ENCODE assay signal across 8 mouse cellular contexts in the genomic region with DNA sequence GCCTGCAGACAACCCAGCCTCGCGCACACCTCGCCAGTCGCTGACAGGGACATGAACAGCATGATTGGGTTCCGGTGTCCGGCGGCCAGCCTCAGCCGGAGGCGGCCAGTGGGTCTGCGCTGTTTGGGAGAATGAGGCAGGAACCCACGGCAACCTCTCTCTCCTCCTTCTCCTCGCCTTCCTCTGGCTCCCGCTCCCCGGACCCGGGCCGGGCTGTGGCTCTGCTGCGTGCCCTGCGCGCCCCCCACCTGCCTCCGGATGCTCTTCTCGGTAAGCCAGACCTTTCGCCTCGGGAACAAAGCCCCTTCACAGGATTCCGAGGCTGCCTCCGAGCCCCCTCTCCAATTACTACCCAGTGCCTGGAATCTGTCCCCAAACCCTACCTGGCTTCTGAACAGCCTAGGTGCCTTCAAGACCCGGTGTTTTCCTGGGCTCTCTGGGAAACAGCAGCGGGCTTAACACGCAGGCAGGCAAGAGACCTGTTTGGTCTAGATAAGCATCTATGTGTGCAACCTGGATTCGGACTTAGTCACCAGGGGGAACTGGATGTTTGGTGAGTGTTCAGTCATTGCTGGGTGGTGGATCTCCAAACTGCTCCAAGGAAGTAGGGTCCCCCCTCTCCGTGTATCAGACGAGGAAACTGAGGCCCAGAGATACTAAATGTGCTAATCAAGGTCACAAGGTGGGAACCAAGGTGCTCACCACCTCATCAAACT. TPM values are rescaled to one million over a fixed set of nuclear protein-coding genes. Genes with fewer than 3 reads are reported as not detected.
DNase-seq lines count a peak whose midpoint lies in the region; ATAC-seq lines count a peak whose summit lies in the region.

No protein-coding gene starts in this region.

- DNase-seq in kidney, postnatal 14 days = peak; percentile 5
- DNase-seq in kidney, postnatal 36 days = no peak
- peak; percentile 17 for DNase-seq in embryo, embryonic 11 days
- DNase-seq in neural tube, embryonic 11.5 days (ENCODE audit: low spot score) = no peak
- DNase-seq in left cerebral cortex, postnatal 10 days (ENCODE audit: extremely low spot score in 1 of 2, low spot score in 2 of 2) = no peak
- no peak for DNase-seq in frontal cortex, postnatal 14 days (ENCODE audit: low spot score in 2 of 2)
- no peak for DNase-seq in lung, postnatal 36 days

- H3K9ac ChIP-seq in hindbrain, embryonic 16.5 days (ENCODE audit: low read depth, low read length) = peak overlapping the region; percentile 82
- peak overlapping the region; percentile 47 for H3K9ac ChIP-seq in neural tube, embryonic 11.5 days (ENCODE audit: low read length)

- H3K27me3 ChIP-seq in hindbrain, embryonic 16.5 days (replicated peaks; ENCODE audit: control insufficient read depth, insufficient read depth, low read length) = no peaks in the 10 kb centered on the region
- H3K27me3 ChIP-seq in neural tube, embryonic 11.5 days (ENCODE audit: control insufficient read depth, insufficient read depth, low read length) = peaks cover 21% of the 10 kb centered on the region

- H3K4me3 ChIP-seq in hindbrain, embryonic 16.5 days (ENCODE audit: low read length) = peak overlapping the region; percentile 70
- H3K4me3 ChIP-seq in neural tube, embryonic 11.5 days (ENCODE audit: low read depth, low read length) = peak overlapping the region; percentile 55

- H3K36me3 ChIP-seq in hindbrain, embryonic 16.5 days (ENCODE audit: control insufficient read depth, insufficient read depth, low read length) = no peaks in the 10 kb centered on the region
- no peaks in the 10 kb centered on the region for H3K36me3 ChIP-seq in neural tube, embryonic 11.5 days (ENCODE audit: control insufficient read depth, insufficient read depth, low read length)

- peak overlapping the region; percentile 84 for H3K4me2 ChIP-seq in hindbrain, embryonic 16.5 days (ENCODE audit: low read length)
- peak overlapping the region; percentile 98 for H3K4me2 ChIP-seq in neural tube, embryonic 11.5 days (ENCODE audit: low read depth)

- 4% methylated on average over 28 of the region's 31 CpGs for WGBS in hindbrain, embryonic 16.5 days
- 3% methylated on average over 26 of the region's 31 CpGs for WGBS in neural tube, embryonic 11.5 days

- 0 out of 2 replicates have a peak, but pooled peaks have one; percentile 10 for ATAC-seq in hindbrain, embryonic 16.5 days
- ATAC-seq in neural tube, embryonic 11.5 days (ENCODE audit: insufficient read depth, low FRiP score, low TSS enrichment) = 0 out of 2 replicates have a peak, but pooled peaks have one; percentile 25

- H3K4me1 ChIP-seq in hindbrain, embryonic 16.5 days (ENCODE audit: control insufficient read depth, insufficient read depth, low read depth, low read length) = peaks cover 10% of the 10 kb centered on the region
- H3K4me1 ChIP-seq in neural tube, embryonic 11.5 days (ENCODE audit: control insufficient read depth, insufficient read depth, low read length) = no peaks in the 10 kb centered on the region; the same call in 1 of the 2 replicates

- peak overlapping the region; percentile 81 for H3K27ac ChIP-seq in hindbrain, embryonic 16.5 days (ENCODE audit: low read depth, low read length)
- H3K27ac ChIP-seq in neural tube, embryonic 11.5 days (ENCODE audit: low read depth, low read length) = no peak overlapping the region

- intact Hi-C loops in left cerebral cortex, postnatal 10 days (cut with DNase I) = loop anchor here (10.0 kb wide), 1 partner anchor 283 kb away; no protein-coding TSS in a partner anchor

- no peaks in the 10 kb centered on the region for H3K9me3 ChIP-seq in hindbrain, embryonic 16.5 days (ENCODE audit: control insufficient read depth, low read length)
- no peaks in the 10 kb centered on the region for H3K9me3 ChIP-seq in neural tube, embryonic 11.5 days (ENCODE audit: control insufficient read depth, low read length)

RNA-seq across cellular contexts. Expression of gene Tunar, which starts 3.8 kb away (rescaled TPM):
- polyA plus RNA-seq in hindbrain, embryonic 16.5 days (2015; fragmentation: Nextera tagmentation; extraction: Ambion mirVana) = 26.3 and 28.6 TPM in 2 replicates
- 0.51 and 0.77 TPM in 2 replicates for polyA plus RNA-seq in neural tube, embryonic 11.5 days (2014; fragmentation: Nextera tagmentation; extraction: Ambion mirVana)
- total RNA-seq in left cerebral cortex, postnatal 10 days (2021) = 10 to 100 TPM; 18.5 to 20.5 TPM

Comparison
In these comparisons a context has a peak if more than half of its experiments do, and no peak if none do; other contexts are left out.
1. DNase-seq: peak in kidney, postnatal 14 days (single experiment) and embryo, embryonic 11 days (single experiment); none in kidney, postnatal 36 days (0 of 2), neural tube, embryonic 11.5 days (single experiment), left cerebral cortex, postnatal 10 days (0 of 2), frontal cortex, postnatal 14 days (0 of 2) and lung, postnatal 36 days (single experiment).
2. RNA of gene Tunar, which starts 3.8 kb away (polyA plus RNA-seq): 26.3 to 28.6 TPM in hindbrain, embryonic 16.5 days; 0.51 to 0.77 TPM in neural tube, embryonic 11.5 days; every median in the first group is over 10 times any median in the second.